Mouse (Mus musculus) lung, postnatal 0 days (tissue): ENCODE results near the gene Syngr2.

Experiments used
- CTCF ChIP-seq: IDR thresholded peaks from 2 replicates; pipeline ENCODE4 v1.5.1; 2016; ENCODE audit warnings: antibody characterized with exemption, mild to moderate bottlenecking
- EP300 ChIP-seq: IDR thresholded peaks from 2 replicates; pipeline ENCODE4 v1.6.1; 2016; ENCODE audit warnings: antibody characterized with exemption, mild to moderate bottlenecking, control low read depth

- TF ChIP-seq CTCF (no peak), EP300 (no peak)
Measured at GRCm38 (mm10) chr11:117796954-117797353, 12.5 kb upstream of the Syngr2 start.
